Mouse (Mus musculus) heart, adult 2 months (tissue): ENCODE measurements around the gene Prim1. TPM values are rescaled to one million over a fixed set of nuclear protein-coding genes. Genes with fewer than 3 reads are reported as not detected.
A peak's percentile ranks its signal among the peaks of the same experiment; 100 is the strongest.

Experiments used
- DNase-seq, 2 experiments: peaks; one replicate each; pipeline ENCODE4 v3.0.0; 2021
- H3K27ac ChIP-seq: fragments of 200-600 bp; 2 replicates; pipeline ENCODE4 v1.8.1; 2022
- H3K27me3 ChIP-seq: fragments of 200-500 bp; 2 replicates; pipeline ENCODE4 v1.6.1; 2012; ENCODE audit warnings: mild to moderate bottlenecking, low read length, inconsistent platforms, mixed read lengths; ENCODE audit not compliant: control insufficient read depth, insufficient read depth
- H3K36me3 ChIP-seq: fragments of 200-500 bp; 2 replicates; pipeline ENCODE4 v1.6.1; 2012; ENCODE audit warnings: low read length, inconsistent platforms; ENCODE audit not compliant: control insufficient read depth, insufficient read depth
- H3K4me1 ChIP-seq: fragments of 200-500 bp; 2 replicates; pipeline ENCODE4 v1.6.1; 2011; ENCODE audit warnings: low read length; ENCODE audit not compliant: control insufficient read depth, insufficient read depth
- H3K4me3 ChIP-seq: fragments of 200-600 bp; 2 replicates; pipeline ENCODE4 v1.8.1; 2022
- H3K79me2 ChIP-seq: fragments of 200-500 bp; replicated peaks from 2 replicates; pipeline ENCODE4 v1.6.1; 2012; ENCODE audit warnings: mild to moderate bottlenecking, inconsistent platforms, low read length, moderate library complexity, mixed read lengths; ENCODE audit not compliant: control insufficient read depth, insufficient read depth
- H3K9ac ChIP-seq: fragments of 200-500 bp; 2 replicates; pipeline ENCODE4 v1.6.1; 2012; ENCODE audit warnings: low read depth, mild to moderate bottlenecking, control low read depth, inconsistent platforms, low read length, mixed read lengths
- CTCF ChIP-seq: fragments of 200-600 bp; IDR thresholded peaks from 2 replicates; pipeline ENCODE4 v1.8.1; 2022; ENCODE audit warnings: antibody characterized with exemption, mild to moderate bottlenecking, moderate library complexity
- EP300 ChIP-seq: fragments of 200-500 bp; IDR thresholded peaks from 2 replicates; pipeline ENCODE4 v1.6.1; 2011; ENCODE audit warnings: low read depth, low read length, control low read depth; ENCODE audit not compliant: insufficient read depth
- POLR2A ChIP-seq: fragments of 200-500 bp; IDR thresholded peaks from 2 replicates; pipeline ENCODE4 v1.6.1; 2011; ENCODE audit warnings: mild to moderate bottlenecking, low read depth, low read length, control low read depth; ENCODE audit not compliant: insufficient read depth
- WGBS: fragments of 180-500 bp; shearing (Covaris S2); methylation state at CpG from one replicate; pipeline ENCODE4 v1.1.7; 2018; 5-methylcytosine and 5-hydroxymethylcytosine counted together
- intact Hi-C: fragments of 180-260 bp; cut with DNase I; formaldehyde crosslinking; loops from one replicate; pipeline ENCODE4 v1.15.1; 2025
- polyA plus RNA-seq: library from polyadenylated mRNA; depleted of rRNA; stranded (reverse); fragments of >200 nt; gene quantifications from 2 replicates; pipeline ENCODE4 v1.2.3, GENCODE M21; 2012
- total RNA-seq, 2 experiments: library from RNA; stranded (reverse); gene quantifications; 2 replicates each; pipeline ENCODE4 v1.2.3; 2021

Gene Prim1
- total and polyA plus RNA-seq, 3 experiments, result 1.2 to 1.7 (median 1.7) TPM

- H3K27me3 ChIP-seq, result no peaks in the 10 kb centered on the region
- H3K27ac ChIP-seq, result peak within 1 kb of the TSS; percentile 100
- DNase-seq, result peak; percentile 98
- H3K4me3 ChIP-seq, result peak within 1 kb of the TSS; percentile 67
- peak; percentile 76 for TF ChIP-seq POLR2A
- TF ChIP-seq EP300, result 0 out of 2 replicates have a peak, but pooled peaks have one; percentile 8
- 0 out of 2 replicates have a peak, but pooled peaks have one; percentile 0 for TF ChIP-seq CTCF
- no peaks in the 10 kb centered on the region; the same call in 1 of the 2 replicates for H3K79me2 ChIP-seq
- H3K4me1 ChIP-seq, result peaks cover 6% of the 10 kb centered on the region
- peak within 1 kb of the TSS; percentile 91 for H3K9ac ChIP-seq
- intact Hi-C loops, result loop anchor here (1.0 to 2.0 kb wide), 3 partner anchors 23 to 32 kb away; partner anchors contain the start of genes Atp5b and Naca
- WGBS, result under 1% methylated on average over 48 of the region's 72 CpGs
- H3K36me3 ChIP-seq, result peaks cover 21% of the 10 kb centered on the region
These were observed 43.7 kb downstream of the Prim1 start, which contains the start of gene Ptges3 for GRCm38 (mm10) chr10:128058601-128059151. Gene Ptges3, plus strand, starts transcription at chr10:128058954.

- peak overlapping the region; percentile 67 for H3K4me3 ChIP-seq
- H3K79me2 ChIP-seq, result peaks cover 3% of the 10 kb centered on the region; the same call in 1 of the 2 replicates
- H3K27ac ChIP-seq, result peak overlapping the region; percentile 100
- H3K4me1 ChIP-seq, result peaks cover 9% of the 10 kb centered on the region
- H3K36me3 ChIP-seq, result peaks cover 25% of the 10 kb centered on the region
- DNase-seq, result peak; percentile 68 to 73
- peak overlapping the region; percentile 86 for H3K9ac ChIP-seq
- H3K27me3 ChIP-seq, result no peaks in the 10 kb centered on the region
- WGBS, result under 1% methylated on average over 62 of the region's 62 CpGs
- intact Hi-C loops, result loop anchor here (1.0 to 2.0 kb wide), 2 partner anchors 23 to 31 kb away; partner anchors contain the start of gene Atp5b
- peak; percentile 28 for TF ChIP-seq CTCF
- no peak for TF ChIP-seq POLR2A
- 0 out of 2 replicates have a peak, but pooled peaks have one; percentile 13 for TF ChIP-seq EP300
These were observed 44.4 kb downstream of the Prim1 start for GRCm38 (mm10) chr10:128059207-128059981.

- TF ChIP-seq POLR2A (no peak), CTCF (no peak), EP300 (no peak)
- Histone ChIP-seq H3K4me1 (peaks cover 10% of the 10 kb centered on the region), H3K4me3 (no peak overlapping the region), H3K36me3 (peaks cover 25% of the 10 kb centered on the region), H3K27me3 (no peaks in the 10 kb centered on the region), H3K79me2 (peaks cover 3% of the 10 kb centered on the region; the same call in 1 of the 2 replicates), H3K27ac (no peak overlapping the region), H3K9ac (no peak overlapping the region)
- DNase-seq, result no peak
- 80% methylated on average over 5 of the region's 5 CpGs for WGBS
- intact Hi-C loops, result no loop called here
These were observed 46.1 kb downstream of the Prim1 start for GRCm38 (mm10) chr10:128061109-128061508.

- Histone ChIP-seq H3K36me3 (peaks cover 25% of the 10 kb centered on the region), H3K27me3 (no peaks in the 10 kb centered on the region), H3K79me2 (peaks cover 3% of the 10 kb centered on the region), H3K9ac (no peak overlapping the region), H3K4me1 (peaks cover 10% of the 10 kb centered on the region), H3K27ac (no peak overlapping the region), H3K4me3 (no peak overlapping the region)
- intact Hi-C loops, result no loop called here
- TF ChIP-seq POLR2A, result no peak
- no peak for TF ChIP-seq EP300
- no peak for TF ChIP-seq CTCF
- DNase-seq, result no peak
- WGBS, result 90% methylated on average over 6 of the region's 6 CpGs
These were observed 47.4 kb downstream of the Prim1 start for GRCm38 (mm10) chr10:128062221-128062989.

- Histone ChIP-seq H3K27ac (no peak overlapping the region), H3K27me3 (no peaks in the 10 kb centered on the region), H3K36me3 (peaks cover 33% of the 10 kb centered on the region), H3K9ac (no peak overlapping the region), H3K4me1 (peaks cover 10% of the 10 kb centered on the region), H3K4me3 (no peak overlapping the region), H3K79me2 (peaks cover 9% of the 10 kb centered on the region)
- WGBS, result 76% methylated on average over 5 of the region's 5 CpGs
- DNase-seq, result no peak
- intact Hi-C loops, result no loop called here
- TF ChIP-seq POLR2A (no peak), CTCF (0 out of 2 replicates have a peak, but pooled peaks have one; percentile 13)
These were observed 51.1 kb downstream of the Prim1 start for GRCm38 (mm10) chr10:128066072-128066471.
